Mouse (Mus musculus) subcutaneous adipose tissue, adult 2 months (tissue): ENCODE data around the gene Gm21317. TPM values are rescaled to one million over a fixed set of nuclear protein-coding genes. Genes with fewer than 3 reads are reported as not detected.

Experiments used
- polyA plus RNA-seq: library from polyadenylated mRNA; depleted of rRNA; stranded (reverse); fragments of >200 nt; gene quantifications from 2 replicates; pipeline ENCODE4 v1.2.3, GENCODE M21; 2012; ENCODE audit warnings: low replicate concordance; rRNA removed

Gm21317 gene
- polyA plus RNA-seq, result not detected in 2 replicates

GRCm38 (mm10) chrY:82224927-82225326 lies at the start of gene Gm21317:
Gene Gm21317, plus strand, starts transcription at chrY:82225227.

